Comparison of ENCODE assay signal across 9 mouse cellular contexts in the genomic region with DNA sequence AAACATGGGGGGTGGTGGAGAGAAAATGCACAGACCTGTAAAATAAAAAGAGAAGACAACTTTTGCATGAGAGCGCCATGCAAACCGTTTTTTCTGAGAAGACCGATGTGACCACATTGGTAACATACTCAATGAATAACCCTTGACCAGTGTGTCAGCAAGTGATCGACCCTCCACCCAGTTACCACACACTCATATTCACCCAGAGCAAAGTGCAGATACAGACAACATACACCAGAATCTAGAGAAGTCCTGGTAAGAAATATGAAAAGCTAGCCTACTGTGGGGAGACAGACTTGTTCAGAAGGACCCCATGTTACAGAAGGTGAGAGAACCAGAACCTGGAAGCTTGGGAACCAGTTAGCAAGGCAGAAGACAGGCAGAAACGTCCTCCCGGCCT. TPM values are rescaled to one million over a fixed set of nuclear protein-coding genes. Genes with fewer than 3 reads are reported as not detected.
DNase-seq lines count a peak whose midpoint lies in the region; ATAC-seq and TF ChIP-seq lines count a peak whose summit lies in the region.
"Had no signal": no experiment of that assay in that cellular context is flagged by ENCODE, and none has a peak within 500 bp of the region (broad histone marks: within the 10 kb centered on the region; RNA-seq: fewer than 3 reads in every experiment).

No protein-coding gene starts in this region.

- DNase-seq in heart, postnatal 0 days (ENCODE audit: low spot score): no peak
- DNase-seq in heart, adult 11 months: no peak
- DNase-seq in adrenal gland, adult 8-10 months: no peak
- DNase-seq in cerebellum, postnatal 10 days: no peak
- DNase-seq in thymus, postnatal 14 days: no peak

- peak overlapping the region; percentile 54 for H3K4me2 ChIP-seq in heart, postnatal 0 days (ENCODE audit: low read depth, low read length)
- peak overlapping the region; percentile 72 for H3K4me2 ChIP-seq in embryonic facial prominence, embryonic 13.5 days
- peak overlapping the region; percentile 77 for H3K4me2 ChIP-seq in hindbrain, embryonic 16.5 days (ENCODE audit: low read length)
- peak overlapping the region; percentile 71 for H3K4me2 ChIP-seq in myocyte (ENCODE audit: low read depth)

- no peak for TF ChIP-seq EP300 in heart, postnatal 0 days (IDR thresholded peaks at IDR 0.05; ENCODE audit: low read depth)

- no peak for TF ChIP-seq CTCF in heart, postnatal 0 days (IDR thresholded peaks at IDR 0.05; ENCODE audit: low read depth)

- TF ChIP-seq POLR2A in myocyte (IDR thresholded peaks at IDR 0.05; ENCODE audit: insufficient read length, low read depth): no peak

- no peaks in the 10 kb centered on the region for H3K79me2 ChIP-seq in myocyte (ENCODE audit: control insufficient read depth, insufficient read depth)

- H3K4me1 ChIP-seq in heart, postnatal 0 days (ENCODE audit: control insufficient read depth, insufficient read depth): no peaks in the 10 kb centered on the region
- peaks cover 23% of the 10 kb centered on the region for H3K4me1 ChIP-seq in embryonic facial prominence, embryonic 13.5 days
- H3K4me1 ChIP-seq in hindbrain, embryonic 16.5 days (ENCODE audit: control insufficient read depth, insufficient read depth, low read depth, low read length): peaks cover 12% of the 10 kb centered on the region

- H3K36me3 ChIP-seq in heart, postnatal 0 days (replicated peaks; ENCODE audit: control insufficient read depth, insufficient read depth, low read length): no peaks in the 10 kb centered on the region
- H3K36me3 ChIP-seq in embryonic facial prominence, embryonic 13.5 days: no peaks in the 10 kb centered on the region
- no peaks in the 10 kb centered on the region for H3K36me3 ChIP-seq in hindbrain, embryonic 16.5 days (ENCODE audit: control insufficient read depth, insufficient read depth, low read length)
- no peaks in the 10 kb centered on the region for H3K36me3 ChIP-seq in myocyte (ENCODE audit: control insufficient read depth, insufficient read depth)

- no peak overlapping the region for H3K9ac ChIP-seq in heart, postnatal 0 days (replicated peaks; ENCODE audit: low read depth, low read length)
- no peak overlapping the region for H3K9ac ChIP-seq in embryonic facial prominence, embryonic 13.5 days
- no peak overlapping the region for H3K9ac ChIP-seq in hindbrain, embryonic 16.5 days (ENCODE audit: low read depth, low read length)

- no peak for ATAC-seq in heart, postnatal 0 days (ENCODE audit: insufficient read depth, low read depth)
- no peak for ATAC-seq in embryonic facial prominence, embryonic 13.5 days (ENCODE audit: insufficient number of reproducible peaks, insufficient read depth, low FRiP score, low TSS enrichment, low read depth)
- ATAC-seq in hindbrain, embryonic 16.5 days: peak; percentile 12

- H3K27ac ChIP-seq in heart, postnatal 0 days (ENCODE audit: low read depth): no peak overlapping the region
- H3K27ac ChIP-seq in embryonic facial prominence, embryonic 13.5 days: peak overlapping the region; percentile 92; the same call in 1 of the 2 replicates
- no peak overlapping the region; the same call in 1 of the 2 replicates for H3K27ac ChIP-seq in hindbrain, embryonic 16.5 days (ENCODE audit: low read depth, low read length)

- H3K27me3 ChIP-seq in heart, postnatal 0 days (ENCODE audit: control insufficient read depth, insufficient read depth, low read length): peaks cover 61% of the 10 kb centered on the region
- peaks cover 9% of the 10 kb centered on the region for H3K27me3 ChIP-seq in embryonic facial prominence, embryonic 13.5 days
- H3K27me3 ChIP-seq in hindbrain, embryonic 16.5 days (replicated peaks; ENCODE audit: control insufficient read depth, insufficient read depth, low read length): peaks cover 3% of the 10 kb centered on the region; the same call in 1 of the 2 replicates
- no peaks in the 10 kb centered on the region for H3K27me3 ChIP-seq in myocyte (ENCODE audit: control insufficient read depth, insufficient read depth, insufficient read length)

- H3K9me3 ChIP-seq in heart, postnatal 0 days (replicated peaks; ENCODE audit: control insufficient read depth, low read length): no peaks in the 10 kb centered on the region
- no peaks in the 10 kb centered on the region for H3K9me3 ChIP-seq in embryonic facial prominence, embryonic 13.5 days
- no peaks in the 10 kb centered on the region for H3K9me3 ChIP-seq in hindbrain, embryonic 16.5 days (ENCODE audit: control insufficient read depth, low read length)

- WGBS in heart, postnatal 0 days: 47% methylated on average over 6 of the region's 6 CpGs
- WGBS in embryonic facial prominence, embryonic 13.5 days: 49% methylated on average over 6 of the region's 6 CpGs
- 50% methylated on average over 6 of the region's 6 CpGs for WGBS in hindbrain, embryonic 16.5 days

- H3ac ChIP-seq in myocyte (ENCODE audit: control insufficient read depth, insufficient read length): no peak overlapping the region

- H3K4me3 ChIP-seq in heart, postnatal 0 days (ENCODE audit: low read depth, low read length): no peak overlapping the region
- H3K4me3 ChIP-seq in embryonic facial prominence, embryonic 13.5 days: peak overlapping the region; percentile 68
- H3K4me3 ChIP-seq in hindbrain, embryonic 16.5 days (ENCODE audit: low read length): peak overlapping the region; percentile 71
- H3K4me3 ChIP-seq in myocyte: no peak overlapping the region

TF ChIP-seq in myocyte, 11 proteins besides CTCF, POLR2A, EP300 and RAD21:
- TF ChIP-seq MAX (IDR thresholded peaks at IDR 0.05; ENCODE audit: low read depth): no peak
- TF ChIP-seq CEBPB (IDR thresholded peaks at IDR 0.05; ENCODE audit: insufficient read depth, poor library complexity, severe bottlenecking): no peak
- TF ChIP-seq TCF3 (IDR thresholded peaks at IDR 0.05; ENCODE audit: insufficient read length, low read depth): no peak
- TF ChIP-seq SRF (IDR thresholded peaks at IDR 0.05; ENCODE audit: control insufficient read depth, insufficient read length, low read depth): no peak
- no peak for TF ChIP-seq MYOG (IDR thresholded peaks at IDR 0.05; ENCODE audit: control insufficient read depth in 1 of 3, insufficient read depth in 1 of 3, insufficient read length in 2 of 3, low read depth in 2 of 3)
- TF ChIP-seq REST (IDR thresholded peaks at IDR 0.05; ENCODE audit: insufficient read depth, insufficient read length): no peak

RNA-seq across cellular contexts. Expression of a gene that starts 1.6 kb away (rescaled TPM):
- 4.0 and 6.3 TPM in 2 replicates for total RNA-seq in heart, postnatal 0 days (2014; rRNA removed; ENCODE audit: low replicate concordance)
- polyA plus RNA-seq in heart, postnatal 0 days (2015; fragmentation: Nextera tagmentation; extraction: Ambion mirVana): 0.15 and 0.29 TPM in 2 replicates
- polyA plus RNA-seq in embryonic facial prominence, embryonic 13.5 days (2015; fragmentation: Nextera tagmentation; extraction: Ambion mirVana): 3.3 and 3.7 TPM in 2 replicates
- 2.6 and 2.9 TPM in 2 replicates for polyA plus RNA-seq in hindbrain, embryonic 16.5 days (2015; fragmentation: Nextera tagmentation; extraction: Ambion mirVana)
- 0.72 TPM for polyA plus RNA-seq in myocyte (2012; fragmentation: generic; extraction: Trizol)
- 10 to 100 TPM in 2 of 4 experiments, 1 to 10 TPM in 2; 9.1 to 25.6 (median 14.2) TPM for total RNA-seq in adrenal gland, adult 8-10 months (2022)
- total RNA-seq: neutrophil, adult 5-6 weeks had no signal

RNA-seq across cellular contexts. Expression of a gene that starts 42.2 kb away (rescaled TPM):
- total RNA-seq in heart, postnatal 0 days (2014; rRNA removed; ENCODE audit: low replicate concordance): 1.8 and 4.2 TPM in 2 replicates
- polyA plus RNA-seq in heart, postnatal 0 days (2015; fragmentation: Nextera tagmentation; extraction: Ambion mirVana): 0.30 and 0.40 TPM in 2 replicates
- polyA plus RNA-seq in embryonic facial prominence, embryonic 13.5 days (2015; fragmentation: Nextera tagmentation; extraction: Ambion mirVana): 0.17 TPM in 1 of 2 replicates, not detected in the other
- polyA plus RNA-seq in hindbrain, embryonic 16.5 days (2015; fragmentation: Nextera tagmentation; extraction: Ambion mirVana): 2.0 and 2.3 TPM in 2 replicates
- polyA plus RNA-seq in myocyte (2012; fragmentation: generic; extraction: Trizol): 0.50 TPM
- total RNA-seq in adrenal gland, adult 8-10 months (2022): 1 to 10 TPM in 3 of 4 experiments, under 1 TPM in 1; 0.63 to 1.9 (median 1.6) TPM

RNA-seq across cellular contexts. Expression of a gene that starts 42.3 kb away (rescaled TPM):
- 223 and 238 TPM in 2 replicates for total RNA-seq in heart, postnatal 0 days (2014; rRNA removed; ENCODE audit: low replicate concordance)
- 119 and 123 TPM in 2 replicates for polyA plus RNA-seq in heart, postnatal 0 days (2015; fragmentation: Nextera tagmentation; extraction: Ambion mirVana)
- polyA plus RNA-seq in embryonic facial prominence, embryonic 13.5 days (2015; fragmentation: Nextera tagmentation; extraction: Ambion mirVana): 43.3 and 44.7 TPM in 2 replicates
- 36.9 and 51.0 TPM in 2 replicates for polyA plus RNA-seq in hindbrain, embryonic 16.5 days (2015; fragmentation: Nextera tagmentation; extraction: Ambion mirVana)
- 209 TPM for polyA plus RNA-seq in myocyte (2012; fragmentation: generic; extraction: Trizol)
- 10 to 100 TPM; 58.4 to 87.4 (median 71.8) TPM for total RNA-seq in adrenal gland, adult 8-10 months (2022)

RNA-seq across cellular contexts. Expression of a gene that starts 59.3 kb away (rescaled TPM):
- total RNA-seq in heart, postnatal 0 days (2014; rRNA removed; ENCODE audit: low replicate concordance): not detected in 2 replicates
- polyA plus RNA-seq in heart, postnatal 0 days (2015; fragmentation: Nextera tagmentation; extraction: Ambion mirVana): not detected in 2 replicates
- 5.5 and 7.5 TPM in 2 replicates for polyA plus RNA-seq in embryonic facial prominence, embryonic 13.5 days (2015; fragmentation: Nextera tagmentation; extraction: Ambion mirVana)
- polyA plus RNA-seq in hindbrain, embryonic 16.5 days (2015; fragmentation: Nextera tagmentation; extraction: Ambion mirVana): 8.6 and 13.7 TPM in 2 replicates
- polyA plus RNA-seq in myocyte (2012; fragmentation: generic; extraction: Trizol): 0.18 TPM
- 10 to 100 TPM in 2 of 4 experiments, 1 to 10 TPM in 2; 4.4 to 12.2 (median 7.4) TPM for total RNA-seq in adrenal gland, adult 8-10 months (2022)
- total RNA-seq: neutrophil, adult 5-6 weeks had no signal

Comparison
In these comparisons a context has a peak if more than half of its experiments do, and no peak if none do; other contexts are left out.
1. H3K4me3 ChIP-seq: peak in embryonic facial prominence, embryonic 13.5 days (single experiment) and hindbrain, embryonic 16.5 days (single experiment); none in heart, postnatal 0 days (single experiment) and myocyte (single experiment).
2. Peak in every context shown above with its lines, with median percentiles within 50 percentile points of each other: H3K4me2 ChIP-seq.